8 mouse cellular contexts compared by ENCODE assay signal in the genomic region with DNA sequence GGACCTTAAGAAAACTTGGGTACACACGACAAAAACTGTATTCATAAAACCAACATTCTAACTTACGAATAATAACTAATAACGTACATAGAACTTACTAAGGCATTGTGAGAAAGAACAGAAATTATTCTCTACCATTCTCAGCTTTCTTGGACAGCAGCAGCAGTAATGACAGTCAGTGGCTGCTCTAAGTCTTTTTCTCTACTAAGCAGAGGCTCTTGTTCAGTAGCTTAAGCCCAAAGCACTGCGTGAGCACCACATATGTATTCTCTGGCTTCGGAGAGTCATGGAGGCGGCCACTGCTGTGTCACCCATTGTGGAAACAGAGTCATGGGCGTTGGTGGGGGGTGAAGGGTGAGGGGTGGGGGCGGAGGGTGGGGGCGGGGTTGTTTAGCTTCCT.
DNase-seq lines count a peak whose midpoint lies in the region; ATAC-seq and TF ChIP-seq lines count a peak whose summit lies in the region.

No protein-coding gene starts in this region.

- no peaks in the 10 kb centered on the region for H3K27me3 ChIP-seq in heart, adult 2 months (ENCODE audit: control insufficient read depth, insufficient read depth, low read length)
- H3K27me3 ChIP-seq in neural tube, embryonic 11.5 days (ENCODE audit: control insufficient read depth, insufficient read depth, low read length) = no peaks in the 10 kb centered on the region
- no peaks in the 10 kb centered on the region; the same call in 1 of the 2 replicates for H3K27me3 ChIP-seq in liver, embryonic 15.5 days

- no peak for ATAC-seq in neural tube, embryonic 11.5 days (ENCODE audit: insufficient read depth, low FRiP score, low TSS enrichment)
- no peak for ATAC-seq in liver, embryonic 15.5 days (ENCODE audit: insufficient read depth)

- no peaks in the 10 kb centered on the region for H3K36me3 ChIP-seq in heart, adult 2 months (ENCODE audit: control insufficient read depth, insufficient read depth, low read length)
- H3K36me3 ChIP-seq in neural tube, embryonic 11.5 days (ENCODE audit: control insufficient read depth, insufficient read depth, low read length) = no peaks in the 10 kb centered on the region
- no peaks in the 10 kb centered on the region for H3K36me3 ChIP-seq in liver, embryonic 15.5 days (replicated peaks)

- no peak for TF ChIP-seq CTCF in heart, adult 2 months (IDR thresholded peaks at IDR 0.05)

- no peak for TF ChIP-seq EP300 in heart, adult 2 months (IDR thresholded peaks at IDR 0.05; ENCODE audit: insufficient read depth, low read depth, low read length)

- peak overlapping the region; percentile 38 for H3K27ac ChIP-seq in heart, adult 2 months
- no peak overlapping the region for H3K27ac ChIP-seq in neural tube, embryonic 11.5 days (ENCODE audit: low read depth, low read length)
- no peak overlapping the region for H3K27ac ChIP-seq in liver, embryonic 15.5 days (replicated peaks)

- H3K4me1 ChIP-seq in heart, adult 2 months (ENCODE audit: control insufficient read depth, insufficient read depth, low read length) = no peaks in the 10 kb centered on the region; the same call in 1 of the 2 replicates
- H3K4me1 ChIP-seq in neural tube, embryonic 11.5 days (ENCODE audit: control insufficient read depth, insufficient read depth, low read length) = no peaks in the 10 kb centered on the region
- 0 out of 2 replicates have a peak, but pooled peaks cover 2% of the 10 kb centered on the region for H3K4me1 ChIP-seq in liver, embryonic 15.5 days (replicated peaks)

- peak overlapping the region; percentile 35 for H3K4me3 ChIP-seq in heart, adult 2 months
- H3K4me3 ChIP-seq in neural tube, embryonic 11.5 days (ENCODE audit: low read depth, low read length) = no peak overlapping the region
- H3K4me3 ChIP-seq in liver, embryonic 15.5 days (replicated peaks) = peak overlapping the region; percentile 30

- no peaks in the 10 kb centered on the region for H3K79me2 ChIP-seq in heart, adult 2 months (replicated peaks; ENCODE audit: control insufficient read depth, insufficient read depth, low read length)

- DNase-seq in heart, adult 2 months = no peak
- no peak for DNase-seq in heart, postnatal 4 days
- DNase-seq in neural tube, embryonic 11.5 days (ENCODE audit: low spot score) = no peak
- DNase-seq in neural tube, embryonic 10.5 days (ENCODE audit: extremely low spot score, low spot score) = no peak
- no peak for DNase-seq in cerebellum, adult 9-10 months
- no peak for DNase-seq in urinary bladder, adult 18-20 months (ENCODE audit: low spot score in 2 of 2)
- no peak for DNase-seq in spleen, postnatal 4 days (ENCODE audit: low spot score in 2 of 2)

- intact Hi-C loops in heart, adult 2 months (cut with DNase I) = loop anchor here (1.0 to 5.0 kb wide), 3 partner anchors 62 to 278 kb away; partner anchors contain the start of gene Daam1

- no peaks in the 10 kb centered on the region for H3K9me3 ChIP-seq in neural tube, embryonic 11.5 days (ENCODE audit: control insufficient read depth, low read length)
- no peaks in the 10 kb centered on the region for H3K9me3 ChIP-seq in liver, embryonic 15.5 days (replicated peaks)

- no peak overlapping the region for H3K9ac ChIP-seq in heart, adult 2 months (ENCODE audit: low read depth, low read length)
- H3K9ac ChIP-seq in neural tube, embryonic 11.5 days (ENCODE audit: low read length) = no peak overlapping the region
- H3K9ac ChIP-seq in liver, embryonic 15.5 days = no peak overlapping the region

- peak overlapping the region; percentile 27 for H3K4me2 ChIP-seq in neural tube, embryonic 11.5 days (ENCODE audit: low read depth)
- peak overlapping the region; percentile 60 for H3K4me2 ChIP-seq in liver, embryonic 15.5 days

- WGBS in heart, adult 2 months = 40% methylated on average over 9 of the region's 9 CpGs
- WGBS in neural tube, embryonic 11.5 days = 28% methylated on average over 9 of the region's 9 CpGs
- WGBS in liver, embryonic 15.5 days (ENCODE audit: insufficient replicate concordance) = 20% methylated on average over 9 of the region's 9 CpGs

- TF ChIP-seq POLR2A in heart, adult 2 months (IDR thresholded peaks at IDR 0.05; ENCODE audit: insufficient read depth, low read depth, low read length) = no peak
